Mouse (Mus musculus): ENCODE data around the gene Trim40.

- TF ChIP-seq CTCF (IDR thresholded peaks at IDR 0.05; ENCODE audit: borderline replicate concordance, extremely low read depth, insufficient read depth, insufficient read length) (no peak), POLR2A (IDR thresholded peaks at IDR 0.05; ENCODE audit: borderline replicate concordance, extremely low read depth, insufficient read depth, insufficient read length, poor library complexity, severe bottlenecking) (no peak)
Measured at GRCm38 (mm10) chr17:36931806-36932205, 41.9 kb upstream of the Trim40 start.
